Mouse (Mus musculus) embryonic facial prominence, embryonic 11.5 days (tissue): Measurements from ENCODE around the gene Gtpbp1. TPM values are rescaled to one million over a fixed set of nuclear protein-coding genes. Genes with fewer than 3 reads are reported as not detected.

Experiments used
- ATAC-seq: fragments of 200-750 bp; cut with Nextera tagmentation; replicated peaks from 2 replicates; pipeline ENCODE4 v1.8.0; 2017; ENCODE audit warnings: low read depth; ENCODE audit not compliant: insufficient number of reproducible peaks, low FRiP score, low TSS enrichment
- DNase-seq: peaks from one replicate; pipeline ENCODE4 v3.0.0-alpha.2; 2015; ENCODE audit warnings: low spot score
- H3K27ac ChIP-seq: fragments of 300-500 bp; sonication (generic); replicated peaks from 2 replicates; pipeline ENCODE4 v1.5.1; 2014; ENCODE audit warnings: mild to moderate bottlenecking, low read depth, low read length, control low read depth
- H3K27me3 ChIP-seq: fragments of 300-500 bp; sonication (generic); 2 replicates; pipeline ENCODE4 v1.6.1; 2014; ENCODE audit warnings: mild to moderate bottlenecking, low read length, moderate library complexity, mixed read lengths; ENCODE audit not compliant: control insufficient read depth, insufficient read depth
- H3K36me3 ChIP-seq: fragments of 300-500 bp; sonication (generic); replicated peaks from 2 replicates; pipeline ENCODE4 v1.6.1; 2014; ENCODE audit warnings: low read depth, mild to moderate bottlenecking, low read length, moderate library complexity, mixed read lengths; ENCODE audit not compliant: control insufficient read depth, insufficient read depth
- H3K4me1 ChIP-seq: fragments of 300-500 bp; sonication (generic); 2 replicates; pipeline ENCODE4 v1.6.1; 2014; ENCODE audit warnings: low read length, mixed read lengths; ENCODE audit not compliant: control insufficient read depth, insufficient read depth
- H3K4me2 ChIP-seq: fragments of 300-500 bp; sonication (generic); 2 replicates; pipeline ENCODE4 v1.6.1; 2014; ENCODE audit warnings: low read depth, mild to moderate bottlenecking, control low read depth, low read length, moderate library complexity
- H3K4me3 ChIP-seq: fragments of 300-500 bp; sonication (generic); 2 replicates; pipeline ENCODE4 v1.5.1; 2014; ENCODE audit warnings: low read depth, low read length, control low read depth
- H3K9ac ChIP-seq: fragments of 300-500 bp; sonication (generic); replicated peaks from 2 replicates; pipeline ENCODE4 v1.6.1; 2014; ENCODE audit warnings: mild to moderate bottlenecking, control low read depth, low read length
- H3K9me3 ChIP-seq: fragments of 300-500 bp; sonication (generic); replicated peaks from 2 replicates; pipeline ENCODE4 v1.6.1; 2016; ENCODE audit warnings: mild to moderate bottlenecking, low read length, inconsistent platforms, mixed read lengths; ENCODE audit not compliant: control insufficient read depth
- WGBS: fragments of 180-500 bp; shearing (Covaris S2); extraction: QIAGEN DNeasy Blood & Tissue Kit; methylation state at CpG from one replicate; pipeline ENCODE4 v1.1.7; 2014; 5-methylcytosine and 5-hydroxymethylcytosine counted together
- polyA plus RNA-seq: library from polyadenylated mRNA; unstranded; fragments of >200 nt; fragmentation: Nextera tagmentation; extraction: Ambion mirVana; gene quantifications from 2 replicates; pipeline ENCODE4 v1.2.1, GENCODE M21; 2014

Gtpbp1 gene
- polyA plus RNA-seq, 1 experiment from 2014 or later: 29.2 TPM

GRCm38 (mm10) chr15:79677936-79678335, 12.7 kb upstream of the Gtpbp1 start:
- Histone ChIP-seq H3K27me3 (no peaks in the 10 kb centered on the region), H3K4me1 (no peaks in the 10 kb centered on the region), H3K9ac (no peak overlapping the region), H3K4me2 (no peak overlapping the region), H3K36me3 (peaks cover 3% of the 10 kb centered on the region), H3K4me3 (no peak overlapping the region), H3K9me3 (no peaks in the 10 kb centered on the region), H3K27ac (no peak overlapping the region)
- 84% methylated on average over 2 of the region's 2 CpGs for WGBS
- ATAC-seq (no peak), DNase-seq (no peak)

- Histone ChIP-seq H3K4me3 (no peak overlapping the region), H3K27me3 (no peaks in the 10 kb centered on the region), H3K27ac (no peak overlapping the region), H3K9ac (no peak overlapping the region), H3K4me1 (peaks cover 8% of the 10 kb centered on the region), H3K4me2 (no peak overlapping the region), H3K9me3 (no peaks in the 10 kb centered on the region), H3K36me3 (no peaks in the 10 kb centered on the region; the same call in 1 of the 2 replicates)
- DNase-seq: no peak
- WGBS: 89% methylated on average over 4 of the region's 4 CpGs
- ATAC-seq: no peak
These were observed 8.7 kb upstream of the Gtpbp1 start for GRCm38 (mm10) chr15:79681973-79682372.

- Histone ChIP-seq H3K4me2 (no peak overlapping the region), H3K27me3 (no peaks in the 10 kb centered on the region), H3K4me1 (peaks cover 8% of the 10 kb centered on the region), H3K9me3 (no peaks in the 10 kb centered on the region), H3K27ac (no peak overlapping the region), H3K36me3 (no peaks in the 10 kb centered on the region; the same call in 1 of the 2 replicates), H3K9ac (no peak overlapping the region), H3K4me3 (no peak overlapping the region)
- no peak for ATAC-seq
- WGBS: 83% methylated on average over 6 of the region's 6 CpGs
- DNase-seq: no peak
These were observed 7.5 kb upstream of the Gtpbp1 start for GRCm38 (mm10) chr15:79683146-79683545.

- Histone ChIP-seq H3K9me3 (no peaks in the 10 kb centered on the region), H3K36me3 (no peaks in the 10 kb centered on the region; the same call in 1 of the 2 replicates), H3K27me3 (no peaks in the 10 kb centered on the region), H3K4me2 (no peak overlapping the region; the same call in 1 of the 2 replicates), H3K4me3 (no peak overlapping the region), H3K27ac (no peak overlapping the region), H3K9ac (peak overlapping the region; percentile 29; the same call in 1 of the 2 replicates), H3K4me1 (peaks cover 8% of the 10 kb centered on the region)
- 76% methylated on average over 19 of the region's 19 CpGs for WGBS
- ATAC-seq (no peak), DNase-seq (no peak)
These were observed 6.8 kb upstream of the Gtpbp1 start for GRCm38 (mm10) chr15:79683707-79684465.

GRCm38 (mm10) chr15:79684616-79685015, 6.0 kb upstream of the Gtpbp1 start:
- Histone ChIP-seq H3K9ac (peak overlapping the region; percentile 32; the same call in 1 of the 2 replicates), H3K4me2 (peak overlapping the region; percentile 79), H3K4me3 (peak overlapping the region; percentile 94; the same call in 1 of the 2 replicates), H3K27me3 (no peaks in the 10 kb centered on the region), H3K9me3 (no peaks in the 10 kb centered on the region), H3K4me1 (peaks cover 8% of the 10 kb centered on the region), H3K36me3 (no peaks in the 10 kb centered on the region; the same call in 1 of the 2 replicates), H3K27ac (no peak overlapping the region)
- 80% methylated on average over 6 of the region's 6 CpGs for WGBS
- no peak for DNase-seq
- ATAC-seq: no peak

GRCm38 (mm10) chr15:79685141-79685641, 5.5 kb upstream of the Gtpbp1 start:
- H3K4me3 ChIP-seq: peak overlapping the region; percentile 94
- no peaks in the 10 kb centered on the region; the same call in 1 of the 2 replicates for H3K36me3 ChIP-seq
- H3K9ac ChIP-seq: peak overlapping the region; percentile 45
- peaks cover 8% of the 10 kb centered on the region for H3K4me1 ChIP-seq
- WGBS: 32% methylated on average over 6 of the region's 6 CpGs
- ATAC-seq (no peak), DNase-seq (no peak)
- no peaks in the 10 kb centered on the region for H3K27me3 ChIP-seq
- no peak overlapping the region for H3K27ac ChIP-seq
- peak overlapping the region; percentile 79 for H3K4me2 ChIP-seq
- H3K9me3 ChIP-seq: no peaks in the 10 kb centered on the region

- Histone ChIP-seq H3K9me3 (no peaks in the 10 kb centered on the region), H3K4me2 (peak overlapping the region; percentile 79), H3K27me3 (no peaks in the 10 kb centered on the region), H3K27ac (no peak overlapping the region), H3K4me3 (peak overlapping the region; percentile 94), H3K4me1 (peaks cover 8% of the 10 kb centered on the region), H3K9ac (peak overlapping the region; percentile 48), H3K36me3 (no peaks in the 10 kb centered on the region; the same call in 1 of the 2 replicates)
- 22% methylated on average over 15 of the region's 15 CpGs for WGBS
- no peak for DNase-seq
- ATAC-seq: no peak
These were observed 4.4 kb upstream of the Gtpbp1 start for GRCm38 (mm10) chr15:79686046-79686869.
